Mouse (Mus musculus) ES-Bruce4 (cell line): ENCODE results near the gene Trio. TPM values are rescaled to one million over a fixed set of nuclear protein-coding genes. Genes with fewer than 3 reads are reported as not detected.

Experiments used
- H3K27ac ChIP-seq: 2 replicates; pipeline ENCODE4 v1.5.1; 2012; ENCODE audit warnings: low read length, inconsistent platforms; ENCODE audit not compliant: insufficient read depth
- H3K27me3 ChIP-seq: 2 replicates; pipeline ENCODE4 v1.6.1; 2012; ENCODE audit warnings: mild to moderate bottlenecking, low read length, inconsistent platforms; ENCODE audit not compliant: control insufficient read depth, poor library complexity, insufficient read depth, severe bottlenecking
- H3K36me3 ChIP-seq: 2 replicates; pipeline ENCODE4 v1.6.1; 2012; ENCODE audit warnings: inconsistent platforms, mild to moderate bottlenecking, low read length, moderate library complexity; ENCODE audit not compliant: control insufficient read depth, poor library complexity, insufficient read depth, severe bottlenecking
- H3K4me1 ChIP-seq: one replicate; pipeline ENCODE4 v1.8.1; 2011; ENCODE audit warnings: low read length; ENCODE audit not compliant: control insufficient read depth, insufficient read depth
- H3K4me3 ChIP-seq: 2 replicates; pipeline ENCODE4 v1.5.1; 2011; ENCODE audit warnings: low read depth, mild to moderate bottlenecking, low read length
- H3K9ac ChIP-seq: 2 replicates; pipeline ENCODE4 v1.6.1; 2012; ENCODE audit warnings: low read depth, mild to moderate bottlenecking, inconsistent platforms; ENCODE audit not compliant: poor library complexity, severe bottlenecking
- H3K9me3 ChIP-seq: replicated peaks from 2 replicates; pipeline ENCODE4 v1.6.1; 2012; ENCODE audit warnings: mild to moderate bottlenecking, low read length, inconsistent platforms; ENCODE audit not compliant: control insufficient read depth, poor library complexity, insufficient read depth, severe bottlenecking
- CTCF ChIP-seq: IDR thresholded peaks from one replicate; pipeline ENCODE4 v1.8.1; 2011; ENCODE audit warnings: low read depth, low read length
- EP300 ChIP-seq: IDR thresholded peaks from 2 replicates; pipeline ENCODE4 v1.6.1; 2011; ENCODE audit warnings: low read depth, low read length; ENCODE audit not compliant: insufficient read depth
- POLR2A ChIP-seq: IDR thresholded peaks from one replicate; pipeline ENCODE4 v1.8.1; 2011; ENCODE audit warnings: low read length; ENCODE audit not compliant: insufficient read depth
- polyA plus RNA-seq: library from polyadenylated mRNA; stranded (reverse); fragments of >200 nt; gene quantifications from 2 replicates; pipeline ENCODE4 v1.2.4, GENCODE M21; 2011; ENCODE audit warnings: low read depth; ENCODE audit not compliant: missing spikeins, insufficient read depth, insufficient read length

The Trio gene
- polyA plus RNA-seq, 1 experiment = 62.2 TPM

GRCm38 (mm10) chr15:27790699-27791098 lies 234.9 kb downstream of the Trio start:
- Histone ChIP-seq H3K27ac (no peak overlapping the region), H3K27me3 (no peaks in the 10 kb centered on the region), H3K4me3 (no peak overlapping the region), H3K9ac (no peak overlapping the region), H3K36me3 (no peaks in the 10 kb centered on the region), H3K4me1 (no peaks in the 10 kb centered on the region), H3K9me3 (no peaks in the 10 kb centered on the region)
- no peak for TF ChIP-seq POLR2A
- no peak for TF ChIP-seq EP300
- TF ChIP-seq CTCF = no peak

DNA sequence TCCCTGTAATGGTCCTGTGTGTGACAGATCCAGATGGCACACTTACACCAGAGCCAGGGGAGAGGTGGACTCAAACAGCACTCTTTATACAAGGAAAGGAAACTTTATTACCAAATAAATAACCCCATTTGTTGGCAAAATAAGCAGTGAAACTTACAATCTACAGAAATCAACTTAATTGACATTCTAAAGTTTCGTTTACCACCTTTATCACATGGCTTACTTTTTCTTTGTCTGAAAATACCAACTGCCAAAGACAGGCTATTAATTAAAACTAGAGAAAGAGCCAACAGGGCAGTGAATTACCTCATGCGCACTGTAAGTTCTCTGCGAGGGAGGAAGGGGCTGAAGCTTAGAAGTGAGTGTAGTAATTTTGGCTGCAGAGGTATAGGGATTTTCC lies 236.3 kb downstream of the Trio start:
- no peaks in the 10 kb centered on the region for H3K9me3 ChIP-seq
- no peaks in the 10 kb centered on the region for H3K27me3 ChIP-seq
- no peaks in the 10 kb centered on the region for H3K36me3 ChIP-seq
- no peak overlapping the region for H3K27ac ChIP-seq
- H3K4me3 ChIP-seq = no peak overlapping the region
- TF ChIP-seq POLR2A (no peak), EP300 (no peak), CTCF (no peak)
- no peaks in the 10 kb centered on the region for H3K4me1 ChIP-seq
- no peak overlapping the region for H3K9ac ChIP-seq

GRCm38 (mm10) chr15:27788122-27788759 lies 237.4 kb downstream of the Trio start:
- H3K27ac ChIP-seq = no peak overlapping the region
- no peaks in the 10 kb centered on the region for H3K9me3 ChIP-seq
- no peaks in the 10 kb centered on the region for H3K36me3 ChIP-seq
- no peak for TF ChIP-seq EP300
- no peak for TF ChIP-seq CTCF
- no peak for TF ChIP-seq POLR2A
- H3K4me1 ChIP-seq = no peaks in the 10 kb centered on the region
- H3K4me3 ChIP-seq = no peak overlapping the region
- no peak overlapping the region for H3K9ac ChIP-seq
- no peaks in the 10 kb centered on the region for H3K27me3 ChIP-seq

DNA sequence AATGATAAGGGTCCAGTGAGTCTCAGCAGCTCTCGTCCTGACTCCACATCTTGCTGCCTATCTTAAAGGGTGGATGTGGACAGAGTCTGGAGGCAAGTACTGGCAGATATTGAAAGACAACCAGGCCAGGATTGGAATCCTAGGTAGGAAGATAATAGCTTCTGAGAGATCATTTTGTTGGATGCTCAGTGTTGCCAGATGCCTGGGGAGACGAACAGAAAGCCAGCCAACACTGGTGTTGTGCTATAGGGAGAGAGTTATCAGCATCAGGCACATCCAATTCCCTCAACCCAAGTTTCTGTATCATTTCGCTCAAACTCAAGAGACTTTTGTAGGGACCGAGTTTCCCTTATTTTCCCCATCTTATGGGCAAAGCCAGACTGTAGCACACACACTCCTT lies 238.5 kb downstream of the Trio start:
- no peaks in the 10 kb centered on the region for H3K27me3 ChIP-seq
- H3K9ac ChIP-seq = no peak overlapping the region
- TF ChIP-seq POLR2A = no peak
- TF ChIP-seq EP300 = no peak
- TF ChIP-seq CTCF = no peak
- H3K27ac ChIP-seq = no peak overlapping the region
- H3K4me3 ChIP-seq = no peak overlapping the region
- H3K9me3 ChIP-seq = no peaks in the 10 kb centered on the region
- H3K4me1 ChIP-seq = no peaks in the 10 kb centered on the region
- H3K36me3 ChIP-seq = no peaks in the 10 kb centered on the region

DNA sequence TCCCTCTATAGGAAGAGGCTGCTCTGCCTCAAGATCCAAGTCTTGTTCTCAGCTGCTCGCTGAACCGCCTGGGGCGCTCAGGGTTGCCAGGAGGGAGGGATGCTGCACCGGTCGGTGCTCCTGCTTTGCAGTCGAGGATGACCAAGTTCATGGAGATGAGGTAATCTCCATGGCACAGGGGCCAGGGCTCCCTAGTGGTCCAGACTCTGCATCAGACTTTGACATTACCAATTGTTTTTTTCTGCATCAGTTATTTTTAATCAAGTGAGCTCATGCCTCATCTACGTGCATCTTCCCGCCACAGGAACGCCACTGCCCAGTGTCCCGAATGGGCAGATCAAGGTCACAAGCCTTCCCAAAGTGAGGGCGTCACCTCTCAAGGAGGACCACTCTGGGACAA lies 239.2 kb downstream of the Trio start:
- Histone ChIP-seq H3K27me3 (no peaks in the 10 kb centered on the region), H3K9me3 (no peaks in the 10 kb centered on the region), H3K9ac (no peak overlapping the region), H3K36me3 (no peaks in the 10 kb centered on the region), H3K4me3 (no peak overlapping the region), H3K4me1 (no peaks in the 10 kb centered on the region), H3K27ac (no peak overlapping the region)
- TF ChIP-seq EP300 = no peak
- no peak for TF ChIP-seq POLR2A
- TF ChIP-seq CTCF = no peak

DNA sequence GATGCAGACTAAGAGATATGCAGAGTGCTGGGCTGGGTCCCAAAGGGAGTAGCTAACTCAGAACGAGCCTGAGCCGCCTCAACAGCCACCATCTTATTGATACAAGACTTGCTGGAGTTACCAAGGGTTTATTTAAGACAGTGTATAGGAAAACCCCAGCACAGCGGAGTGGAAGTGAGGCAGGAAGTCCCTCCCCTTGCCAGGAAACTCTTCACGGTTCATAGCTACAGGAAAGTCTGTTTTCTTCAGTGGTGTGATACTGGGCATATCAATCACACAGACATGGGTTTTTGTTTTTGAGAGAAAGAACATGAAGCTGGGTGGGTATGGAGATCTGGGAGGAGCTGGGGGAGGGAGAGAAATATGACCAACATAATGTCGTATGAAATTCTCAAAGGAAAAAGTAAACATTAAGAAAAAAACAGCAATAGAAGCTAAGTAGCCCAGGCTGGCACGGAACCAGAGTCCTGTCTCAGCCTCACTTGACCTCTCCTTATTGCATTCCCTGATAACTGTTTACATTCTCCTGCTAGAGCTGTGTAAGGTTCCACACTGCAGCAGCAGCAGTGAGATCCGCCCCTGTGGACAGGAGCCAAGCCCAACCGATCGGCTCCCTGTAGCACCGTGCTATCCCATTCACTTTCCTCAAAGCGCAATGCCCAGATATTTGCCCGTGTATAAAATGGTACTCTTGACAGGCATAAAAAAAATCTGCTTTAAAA lies 240.2 kb downstream of the Trio start:
- Histone ChIP-seq H3K27ac (no peak overlapping the region), H3K27me3 (no peaks in the 10 kb centered on the region), H3K4me3 (no peak overlapping the region), H3K36me3 (no peaks in the 10 kb centered on the region), H3K9me3 (no peaks in the 10 kb centered on the region), H3K4me1 (no peaks in the 10 kb centered on the region), H3K9ac (no peak overlapping the region)
- TF ChIP-seq CTCF (no peak), POLR2A (no peak), EP300 (no peak)
